Mouse (Mus musculus) olfactory bulb, adult 2 months (tissue): ENCODE results near the gene Cd24a. TPM values are rescaled to one million over a fixed set of nuclear protein-coding genes. Genes with fewer than 3 reads are reported as not detected.

Experiments used
- H3K27ac ChIP-seq: fragments of 200-500 bp; 2 replicates; pipeline ENCODE4 v1.5.1; 2012; ENCODE audit warnings: low read depth, low read length; ENCODE audit not compliant: insufficient read depth
- H3K4me1 ChIP-seq: fragments of 200-500 bp; 2 replicates; pipeline ENCODE4 v1.6.1; 2012; ENCODE audit warnings: low read length; ENCODE audit not compliant: control insufficient read depth, insufficient read depth
- H3K4me3 ChIP-seq: fragments of 200-500 bp; 2 replicates; pipeline ENCODE4 v1.5.1; 2012; ENCODE audit warnings: mild to moderate bottlenecking, low read depth, low read length, moderate library complexity; ENCODE audit not compliant: insufficient read depth
- CTCF ChIP-seq: fragments of 200-500 bp; IDR thresholded peaks from 2 replicates; pipeline ENCODE4 v1.5.1; 2012; ENCODE audit warnings: low read depth, mild to moderate bottlenecking, low read length, moderate library complexity; ENCODE audit not compliant: insufficient read depth
- POLR2A ChIP-seq: fragments of 200-500 bp; IDR thresholded peaks from 2 replicates; pipeline ENCODE4 v1.6.1; 2012; ENCODE audit warnings: mild to moderate bottlenecking, low read depth, low read length, moderate library complexity; ENCODE audit not compliant: insufficient read depth
- WGBS: fragments of 180-500 bp; shearing (Covaris S2); methylation state at CpG from one replicate; pipeline ENCODE4 v1.1.7; 2018; 5-methylcytosine and 5-hydroxymethylcytosine counted together
- polyA plus RNA-seq: library from polyadenylated mRNA; stranded (reverse); fragments of >200 nt; gene quantifications from 2 replicates; pipeline ENCODE4 v1.2.4, GENCODE M21; 2012; ENCODE audit warnings: low replicate concordance; ENCODE audit not compliant: missing spikeins, insufficient read depth, insufficient read length

The Cd24a gene
- polyA plus RNA-seq, 1 experiment: not detected

DNA sequence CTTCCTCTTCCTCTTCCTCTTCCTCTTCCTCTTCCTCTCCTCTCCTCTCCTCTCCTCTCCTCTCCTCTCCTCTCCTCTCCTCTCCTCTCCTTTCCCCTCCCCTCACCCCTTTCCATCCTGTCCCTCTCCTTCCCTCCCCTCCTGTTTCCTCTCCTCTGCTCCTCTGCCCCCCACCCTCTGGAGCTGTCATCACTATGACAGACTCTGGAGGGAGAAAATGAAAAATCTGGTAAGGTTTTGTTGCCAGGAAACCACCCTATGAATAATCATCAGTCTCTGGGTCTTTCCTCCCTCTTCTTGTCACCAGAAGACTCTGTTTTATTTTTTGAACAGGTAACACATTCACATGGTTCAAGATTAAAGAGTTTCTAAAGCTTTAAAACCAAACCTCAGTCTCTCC lies 53.0 kb downstream of the Cd24a start:
- no peaks in the 10 kb centered on the region for H3K4me1 ChIP-seq
- TF ChIP-seq POLR2A (no peak), CTCF (no peak)
- H3K27ac ChIP-seq: no peak overlapping the region
- no peak overlapping the region for H3K4me3 ChIP-seq

DNA sequence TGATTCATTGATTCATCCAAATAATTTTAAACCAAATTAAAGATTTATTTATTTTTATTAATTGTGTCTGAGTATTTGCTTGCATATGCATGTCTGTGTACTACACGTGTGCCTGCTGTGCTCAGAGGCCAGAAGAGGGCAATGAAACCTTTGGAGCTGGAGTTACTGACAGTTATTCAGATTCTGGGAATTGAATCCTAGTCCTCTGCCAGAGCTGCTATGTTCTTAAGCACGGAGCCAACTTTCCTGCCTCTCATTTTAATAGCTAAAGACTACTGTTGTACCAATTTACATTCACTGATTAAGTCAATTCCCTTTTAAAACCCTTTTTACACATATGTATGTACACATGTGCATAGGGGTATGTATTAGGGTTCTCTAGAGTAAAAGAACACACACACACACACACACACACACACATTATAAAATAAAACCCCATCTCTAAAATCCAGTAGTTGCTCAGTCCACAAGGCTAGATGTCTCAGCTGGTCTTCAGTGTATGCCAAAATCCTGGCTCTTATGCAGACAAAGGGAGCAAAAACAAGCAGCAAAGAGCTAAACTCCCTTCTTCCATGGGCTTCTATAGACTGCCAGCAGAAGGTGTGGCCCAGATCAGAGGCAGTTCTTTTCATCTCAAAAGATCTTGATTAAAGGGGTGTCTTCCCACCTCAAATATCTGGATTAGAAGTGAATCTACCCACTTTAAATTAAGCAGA lies 53.7 kb downstream of the Cd24a start:
- H3K4me1 ChIP-seq: no peaks in the 10 kb centered on the region
- H3K27ac ChIP-seq: no peak overlapping the region
- TF ChIP-seq POLR2A (no peak), CTCF (no peak)
- H3K4me3 ChIP-seq: no peak overlapping the region
- WGBS: 55% methylated on average over 2 of the region's 2 CpGs

- WGBS: 97% methylated on average over 4 of the region's 4 CpGs
- Histone ChIP-seq H3K27ac (no peak overlapping the region), H3K4me3 (no peak overlapping the region), H3K4me1 (no peaks in the 10 kb centered on the region)
- TF ChIP-seq POLR2A: no peak
- no peak for TF ChIP-seq CTCF
Observed at GRCm38 (mm10) chr10:43633117-43633516, 55.0 kb downstream of the Cd24a start.

Other genes with a start within 250 kb of the Cd24a start
- gene Bend3, start 99.5 kb upstream of the Cd24a start, polyA plus RNA-seq: not detected in 2 replicates
- not detected in 2 replicates for gene Gm9803, start 54.2 kb upstream of the Cd24a start, polyA plus RNA-seq
- gene 1700021F05Rik, start 37.3 kb upstream of the Cd24a start, polyA plus RNA-seq: not detected in 2 replicates